Comparison of ENCODE assay signal across 17 mouse cellular contexts in genomic region chr5:115495618-115496017, GRCm38 (mm10). TPM values are rescaled to one million over a fixed set of nuclear protein-coding genes. Genes with fewer than 3 reads are reported as not detected.
DNase-seq lines count a peak whose midpoint lies in the region; TF ChIP-seq lines count a peak whose summit lies in the region.
"Not testable (repeated sequence)": the region's sequence is repeated elsewhere in the genome, so short reads cannot be mapped to it uniquely, and the experiment has no call there.
"Had no signal": no experiment of that assay in that cellular context is flagged by ENCODE, and none has a peak within 500 bp of the region (broad histone marks: within the 10 kb centered on the region; RNA-seq: fewer than 3 reads in every experiment).

No protein-coding gene starts in this region.

- not testable (repeated sequence) for H3K27ac ChIP-seq in testis, adult 2 months (ENCODE audit: control insufficient read depth, insufficient read depth, low read depth, low read length)

- H3K4me3 ChIP-seq in testis, adult 2 months (ENCODE audit: control insufficient read depth, low read depth, low read length): peak overlapping the region; percentile 38

- not testable (repeated sequence) for H3K4me1 ChIP-seq in testis, adult 2 months (ENCODE audit: control insufficient read depth, insufficient read depth, low read length)

- not testable (repeated sequence) for H3K27me3 ChIP-seq in testis, adult 2 months (ENCODE audit: control insufficient read depth, insufficient read depth, low read length)

- TF ChIP-seq CTCF in testis, adult 2 months (IDR thresholded peaks at IDR 0.05; ENCODE audit: control insufficient read depth, insufficient read depth, insufficient replicate concordance, low read depth, low read length): not testable (repeated sequence)

- DNase-seq in ES-CJ7 (ENCODE audit: low read depth, low spot score) (peak; percentile 72), R1 (ENCODE audit: low read depth, low spot score) (peak; percentile 84)
- peak; percentile 26 for DNase-seq in cerebellum, adult 9-10 months
- DNase-seq in heart, adult 11 months: peak; percentile 89

- TF ChIP-seq POLR2A in testis, adult 2 months (IDR thresholded peaks at IDR 0.05; ENCODE audit: control insufficient read depth, low read depth, low read length): not testable (repeated sequence)

- not testable (repeated sequence) for H3K36me3 ChIP-seq in testis, adult 2 months (ENCODE audit: control insufficient read depth, insufficient read depth, low read length)

RNA-seq across cellular contexts. Expression of gene Pxn, which starts 10.9 kb away (rescaled TPM):
- 81.6 and 82.6 TPM in 2 replicates for polyA plus RNA-seq in testis, adult 2 months (2012; rRNA removed)

RNA-seq across cellular contexts. Expression of gene Sirt4, which starts 11.1 kb away (rescaled TPM):
- polyA plus RNA-seq in testis, adult 2 months (2012; rRNA removed): 34.6 and 38.4 TPM in 2 replicates

RNA-seq across cellular contexts. Expression of gene Pla2g1b, which starts 29.6 kb away (rescaled TPM):
- polyA plus RNA-seq in testis, adult 2 months (2012; rRNA removed): 0.64 and 0.87 TPM in 2 replicates
- polyA plus RNA-seq: activated CD4-positive, CD25-positive, alpha-beta regulatory T cell, adult 4 months; CD4-positive, CD25-positive, alpha-beta regulatory T cell, adult 4 months; cerebellum, adult 2 months; embryonic facial prominence, embryonic 11.5 days; embryonic facial prominence, embryonic 13.5 days; embryonic facial prominence, embryonic 15.5 days; erythroblast, embryonic 14.5 days; forebrain, embryonic 10.5 days; forebrain, embryonic 12.5 days; forebrain, embryonic 14.5 days; forebrain, embryonic 16.5 days; Patski had no signal

Comparison
In these comparisons a context has a peak if more than half of its experiments do, and no peak if none do; other contexts are left out.
1. DNase-seq: peak in every context shown above with its lines; median percentile 89 in heart, adult 11 months; 84 in R1; 72 in ES-CJ7; 26 in cerebellum, adult 9-10 months.